Mouse (Mus musculus): ENCODE measurements around the gene Gm36864. TPM values are rescaled to one million over a fixed set of nuclear protein-coding genes. Genes with fewer than 3 reads are reported as not detected.

The Gm36864 gene
- polyA plus RNA-seq, 1 experiment from 2014 or later = 0.17 TPM

DNA sequence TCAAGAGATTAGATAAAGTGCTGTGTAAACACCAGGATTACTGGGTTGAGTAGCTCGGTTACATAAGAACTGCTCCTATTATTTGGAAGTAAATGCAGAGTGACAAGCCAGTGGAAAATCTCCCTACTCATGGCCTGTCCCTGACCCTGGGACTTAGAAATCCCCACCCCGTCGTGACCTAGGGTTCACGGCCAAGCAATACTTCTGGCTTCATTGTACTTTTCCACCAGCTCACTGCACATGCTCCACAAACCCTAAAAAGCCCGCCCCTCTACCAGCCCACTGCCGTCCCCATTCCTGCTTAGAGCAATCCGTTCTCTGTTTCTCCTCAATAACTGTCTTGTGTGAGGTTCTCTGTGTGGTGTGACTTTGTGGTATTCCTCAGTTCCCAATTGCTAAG, 51.8 kb downstream of the Gm36864 start:
- Histone ChIP-seq H3K4me1 (no peaks in the 10 kb centered on the region), H3K4me3 (no peak overlapping the region), H3K9ac (no peak overlapping the region), H3K27me3 (0 out of 2 replicates have a peak, but pooled peaks cover 2% of the 10 kb centered on the region), H3K36me3 (no peaks in the 10 kb centered on the region), H3K9me3 (no peaks in the 10 kb centered on the region), H3K27ac (no peak overlapping the region), H3K4me2 (replicated peaks) (no peak overlapping the region)
- WGBS = 75% methylated on average over 7 of the region's 7 CpGs
- no peak for ATAC-seq (ENCODE audit: low FRiP score, low read depth)

DNA sequence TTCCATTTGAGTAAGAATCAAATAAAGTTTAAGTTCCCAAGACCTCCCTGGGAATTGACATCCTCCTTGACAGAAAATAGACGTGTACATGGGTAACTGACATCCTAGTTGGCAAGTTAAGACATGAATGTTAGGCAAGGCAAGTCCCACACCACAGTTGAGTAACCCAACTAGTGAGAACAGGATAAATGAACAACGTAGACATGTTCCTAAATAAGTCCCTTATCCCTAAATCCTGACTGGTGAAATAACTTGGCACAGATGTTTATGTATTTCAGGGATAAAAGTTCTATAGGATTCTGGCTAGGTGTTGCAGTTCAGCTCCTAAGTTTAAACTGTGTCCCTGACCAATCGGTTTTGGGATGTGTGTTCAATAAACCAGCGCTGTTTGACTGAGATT, 55.0 kb downstream of the Gm36864 start:
- H3K9ac ChIP-seq = no peak overlapping the region
- WGBS = 77% methylated on average over 4 of the region's 4 CpGs
- no peak overlapping the region for H3K4me3 ChIP-seq
- H3K36me3 ChIP-seq = no peaks in the 10 kb centered on the region
- H3K27ac ChIP-seq = no peak overlapping the region
- no peak overlapping the region for H3K4me2 ChIP-seq (replicated peaks)
- no peaks in the 10 kb centered on the region for H3K9me3 ChIP-seq
- H3K4me1 ChIP-seq = no peaks in the 10 kb centered on the region
- H3K27me3 ChIP-seq = 0 out of 2 replicates have a peak, but pooled peaks cover 2% of the 10 kb centered on the region
- ATAC-seq (ENCODE audit: low FRiP score, low read depth) = no peak

DNA sequence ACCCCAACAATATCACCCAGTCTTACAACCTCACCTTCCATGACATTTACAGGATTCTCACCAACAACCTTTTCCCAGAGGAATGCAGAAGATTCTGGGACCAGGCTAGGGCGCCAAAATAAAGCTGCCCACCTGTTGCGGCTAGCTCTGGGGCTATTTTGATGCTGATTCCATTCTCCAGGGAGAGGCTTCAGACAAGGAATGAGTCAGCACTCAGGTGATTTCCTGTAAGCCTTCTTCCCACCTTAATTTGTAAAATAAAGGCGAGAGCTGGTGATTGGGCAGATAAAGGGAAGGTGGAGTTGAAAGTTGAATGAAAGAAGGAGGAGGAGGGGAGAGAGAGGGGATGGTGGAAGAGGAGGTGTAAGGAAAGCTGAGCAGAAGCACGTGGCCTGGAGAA, 55.4 kb downstream of the Gm36864 start:
- H3K4me3 ChIP-seq = no peak overlapping the region
- 58% methylated on average over 4 of the region's 4 CpGs for WGBS
- H3K9ac ChIP-seq = no peak overlapping the region
- H3K36me3 ChIP-seq = no peaks in the 10 kb centered on the region
- H3K4me2 ChIP-seq (replicated peaks) = no peak overlapping the region
- no peaks in the 10 kb centered on the region for H3K4me1 ChIP-seq
- no peak for ATAC-seq (ENCODE audit: low FRiP score, low read depth)
- H3K27me3 ChIP-seq = 0 out of 2 replicates have a peak, but pooled peaks cover 2% of the 10 kb centered on the region
- no peak overlapping the region for H3K27ac ChIP-seq
- no peaks in the 10 kb centered on the region for H3K9me3 ChIP-seq

Other genes with a start within 250 kb of the Gm36864 start
- not detected in 2 replicates for gene Klk1b11, start 240.3 kb upstream of the Gm36864 start, polyA plus RNA-seq (2015; fragmentation: Nextera tagmentation; extraction: Ambion mirVana)
- gene Klk1b26, start 224.0 kb upstream of the Gm36864 start, polyA plus RNA-seq (2015; fragmentation: Nextera tagmentation; extraction: Ambion mirVana) = not detected in 2 replicates
- not detected in 2 replicates for gene Klk1b27, start 183.9 kb upstream of the Gm36864 start, polyA plus RNA-seq (2015; fragmentation: Nextera tagmentation; extraction: Ambion mirVana)
- gene Klk1b21, start 133.8 kb upstream of the Gm36864 start, polyA plus RNA-seq (2015; fragmentation: Nextera tagmentation; extraction: Ambion mirVana) = not detected in 2 replicates
- not detected in 2 replicates for gene Klk1b22, start 123.5 kb upstream of the Gm36864 start, polyA plus RNA-seq (2015; fragmentation: Nextera tagmentation; extraction: Ambion mirVana)
- not detected in 2 replicates for gene Klk1b16, start 99.4 kb upstream of the Gm36864 start, polyA plus RNA-seq (2015; fragmentation: Nextera tagmentation; extraction: Ambion mirVana)
- not detected in 2 replicates for gene Klk1b24, start 47.9 kb upstream of the Gm36864 start, polyA plus RNA-seq (2015; fragmentation: Nextera tagmentation; extraction: Ambion mirVana)
- not detected in 2 replicates for gene Klk1b3, start 38.0 kb upstream of the Gm36864 start, polyA plus RNA-seq (2015; fragmentation: Nextera tagmentation; extraction: Ambion mirVana)
- gene Klk1b4, start 28.7 kb upstream of the Gm36864 start, polyA plus RNA-seq (2015; fragmentation: Nextera tagmentation; extraction: Ambion mirVana) = not detected in 2 replicates
- not detected in 2 replicates for gene Klk1b5, start 20.2 kb upstream of the Gm36864 start, polyA plus RNA-seq (2015; fragmentation: Nextera tagmentation; extraction: Ambion mirVana)
- not detected in 2 replicates for gene Klk1, start 10.8 kb upstream of the Gm36864 start, polyA plus RNA-seq (2015; fragmentation: Nextera tagmentation; extraction: Ambion mirVana)
- 0.78 and 0.94 TPM in 2 replicates for gene 1700028J19Rik, start 10.5 kb downstream of the Gm36864 start, polyA plus RNA-seq (2015; fragmentation: Nextera tagmentation; extraction: Ambion mirVana)
- gene 2410002F23Rik, start 10.5 kb downstream of the Gm36864 start, polyA plus RNA-seq (2015; fragmentation: Nextera tagmentation; extraction: Ambion mirVana) = 222 and 224 TPM in 2 replicates
- 0.14 TPM in 1 of 2 replicates, not detected in the other for gene Acp4, start 21.2 kb downstream of the Gm36864 start, polyA plus RNA-seq (2015; fragmentation: Nextera tagmentation; extraction: Ambion mirVana)
- 1.2 TPM in 1 of 2 replicates, not detected in the other for gene Gm15517, start 25.3 kb downstream of the Gm36864 start, polyA plus RNA-seq (2015; fragmentation: Nextera tagmentation; extraction: Ambion mirVana)
- 5.6 and 6.3 TPM in 2 replicates for gene Clec11a, start 70.7 kb downstream of the Gm36864 start, polyA plus RNA-seq (2015; fragmentation: Nextera tagmentation; extraction: Ambion mirVana)
- gene Shank1, start 74.1 kb downstream of the Gm36864 start, polyA plus RNA-seq (2015; fragmentation: Nextera tagmentation; extraction: Ambion mirVana) = 3.1 and 3.3 TPM in 2 replicates
- 3.5 and 4.0 TPM in 2 replicates for gene Syt3, start 147.9 kb downstream of the Gm36864 start, polyA plus RNA-seq (2015; fragmentation: Nextera tagmentation; extraction: Ambion mirVana)
- 1.1 TPM in 2 replicates for gene 1700008O03Rik, start 149.6 kb downstream of the Gm36864 start, polyA plus RNA-seq (2015; fragmentation: Nextera tagmentation; extraction: Ambion mirVana)
- 1.00 and 1.2 TPM in 2 replicates for gene Lrrc4b, start 192.8 kb downstream of the Gm36864 start, polyA plus RNA-seq (2015; fragmentation: Nextera tagmentation; extraction: Ambion mirVana)
- gene Aspdh, start 229.2 kb downstream of the Gm36864 start, polyA plus RNA-seq (2015; fragmentation: Nextera tagmentation; extraction: Ambion mirVana) = 0.36 TPM in 1 of 2 replicates, not detected in the other
- gene Josd2, start 231.8 kb downstream of the Gm36864 start, polyA plus RNA-seq (2015; fragmentation: Nextera tagmentation; extraction: Ambion mirVana) = 87.7 and 91.3 TPM in 2 replicates

All from limb, embryonic 13.5 days (tissue).